Mouse (Mus musculus): ENCODE measurements at regions not wholly inside any gene's neighbourhood (a gene's known extent, or its start where the extent isn't known, plus 50 kb on each side); places are given as distances from the start of the nearest gene placed in this dataset.

GRCm38 (mm10) chr8:24211091-24211490 lies 514.6 kb downstream of the Adam3 start:
- TF ChIP-seq CTCF (IDR thresholded peaks at IDR 0.05; ENCODE audit: insufficient read depth, low read length) (no peak), POLR2A (IDR thresholded peaks at IDR 0.05; ENCODE audit: borderline replicate concordance, extremely low read depth, low read depth, low read length) (no peak)
- WGBS = 76% methylated on average over 1 of the region's 1 CpGs
- DNase-seq = no peak
- no peaks in the 10 kb centered on the region for H3K4me1 ChIP-seq (ENCODE audit: control insufficient read depth, insufficient read depth, low read length)
- no peak overlapping the region for H3K4me3 ChIP-seq (replicated peaks; ENCODE audit: extremely low read depth, low read depth, low read length)
